Mouse (Mus musculus): ENCODE measurements at regions not wholly inside any gene's neighbourhood (a gene's known extent, or its start where the extent isn't known, plus 50 kb on each side); places are given as distances from the start of the nearest gene placed in this dataset. TPM values are rescaled to one million over a fixed set of nuclear protein-coding genes. Genes with fewer than 3 reads are reported as not detected.

Small RNAs in the stretch of these regions (microRNA-seq; reads per million reads assigned to microRNA genes)
- gene Gm23400 (not detected), gene Gm27359 (not detected)

All from hindbrain, embryonic 14.5 days (tissue).